In the genomic region with DNA sequence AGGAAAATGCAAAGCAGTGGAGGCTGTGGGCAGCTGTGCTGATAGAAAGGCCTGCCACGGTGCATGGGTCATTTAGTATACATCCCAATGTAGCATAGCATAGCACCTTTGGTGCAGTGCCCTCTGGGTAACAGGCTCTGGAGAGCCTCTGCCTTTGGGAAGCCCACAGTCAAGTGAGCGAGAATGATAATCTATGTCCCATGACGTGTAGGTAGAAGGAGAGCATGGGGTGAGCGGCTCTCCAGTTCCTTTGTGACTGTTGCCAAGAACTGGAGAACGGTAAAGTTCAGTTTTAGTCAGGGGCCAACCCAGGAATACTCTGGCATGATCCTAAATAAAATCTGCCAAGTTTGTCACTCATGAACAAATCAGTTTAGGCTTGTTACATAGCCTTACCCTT, we compare ENCODE assay signal across 28 mouse cellular contexts.
"Had no signal": no experiment of that assay in that cellular context is flagged by ENCODE, and none has a peak within 500 bp of the region (broad histone marks: within the 10 kb centered on the region; RNA-seq: fewer than 3 reads in every experiment).

No protein-coding gene starts in this region.

- DNase-seq: cerebellum, adult 2 months; cerebellum, adult 8-10 months; cerebellum, adult 9-10 months; cerebellum, adult 9-11 months; cerebellum, postnatal 10 days; cerebellum, postnatal 14 days; cerebellum, postnatal 25 days; cerebellum, postnatal 36 days; embryo, embryonic 11 days; forebrain, postnatal 0 days; gastrocnemius, adult 2 months; gastrocnemius, postnatal 10 days; gastrocnemius, postnatal 14 days; gastrocnemius, postnatal 25 days; gastrocnemius, postnatal 36 days; heart, adult 18-20 months; heart, adult 2 months had no signal

- ATAC-seq: forebrain, embryonic 13.5 days; forebrain, embryonic 14.5 days; forebrain, embryonic 15.5 days; forebrain, embryonic 16.5 days; forebrain, postnatal 0 days had no signal

- H3K9me3 ChIP-seq: embryonic facial prominence, embryonic 10.5 days; embryonic facial prominence, embryonic 12.5 days; embryonic facial prominence, embryonic 13.5 days; embryonic facial prominence, embryonic 15.5 days; forebrain, embryonic 10.5 days; forebrain, embryonic 12.5 days; forebrain, embryonic 13.5 days; forebrain, embryonic 15.5 days had no signal

- H3K4me2 ChIP-seq: embryonic facial prominence, embryonic 12.5 days; embryonic facial prominence, embryonic 13.5 days; embryonic facial prominence, embryonic 15.5 days; forebrain, embryonic 12.5 days; forebrain, embryonic 13.5 days; forebrain, embryonic 15.5 days had no signal

- H3K27ac ChIP-seq: embryonic facial prominence, embryonic 10.5 days; embryonic facial prominence, embryonic 12.5 days; embryonic facial prominence, embryonic 13.5 days; embryonic facial prominence, embryonic 15.5 days; forebrain, embryonic 10.5 days; forebrain, embryonic 12.5 days; forebrain, embryonic 13.5 days; forebrain, embryonic 15.5 days; gastrocnemius, adult 2 months; heart, adult 2 months had no signal

- H3K9ac ChIP-seq: embryonic facial prominence, embryonic 12.5 days; embryonic facial prominence, embryonic 13.5 days; embryonic facial prominence, embryonic 15.5 days; forebrain, embryonic 12.5 days; forebrain, embryonic 13.5 days; forebrain, embryonic 15.5 days; forebrain, postnatal 0 days had no signal

- H3K27me3 ChIP-seq: embryonic facial prominence, embryonic 12.5 days; embryonic facial prominence, embryonic 13.5 days; embryonic facial prominence, embryonic 15.5 days; forebrain, embryonic 12.5 days; forebrain, embryonic 13.5 days; forebrain, embryonic 15.5 days had no signal

- H3K4me1 ChIP-seq: embryonic facial prominence, embryonic 10.5 days; embryonic facial prominence, embryonic 12.5 days; embryonic facial prominence, embryonic 13.5 days; embryonic facial prominence, embryonic 15.5 days; forebrain, embryonic 10.5 days; forebrain, embryonic 12.5 days; forebrain, embryonic 13.5 days; forebrain, embryonic 15.5 days had no signal

- H3K4me3 ChIP-seq: embryonic facial prominence, embryonic 10.5 days; embryonic facial prominence, embryonic 12.5 days; embryonic facial prominence, embryonic 13.5 days; embryonic facial prominence, embryonic 15.5 days; erythroblast, embryonic 14.5 days; forebrain, embryonic 10.5 days; forebrain, embryonic 12.5 days; forebrain, embryonic 13.5 days; forebrain, embryonic 15.5 days; gastrocnemius, adult 2 months; heart, adult 2 months had no signal
